ENCODE assay signal across 35 mouse cellular contexts in genomic region chr6:99674482-99674881, GRCm38 (mm10). TPM values are rescaled to one million over a fixed set of nuclear protein-coding genes. Genes with fewer than 3 reads are reported as not detected.
DNase-seq lines count a peak whose midpoint lies in the region; ATAC-seq and TF ChIP-seq lines count a peak whose summit lies in the region.
"Had no signal": no experiment of that assay in that cellular context is flagged by ENCODE, and none has a peak within 500 bp of the region (broad histone marks: within the 10 kb centered on the region; RNA-seq: fewer than 3 reads in every experiment).

No protein-coding gene starts in this region.

- no peaks in the 10 kb centered on the region for H3K9me3 ChIP-seq in forebrain, embryonic 14.5 days (replicated peaks; ENCODE audit: control insufficient read depth, low read length)
- H3K9me3 ChIP-seq in forebrain, embryonic 11.5 days (ENCODE audit: control insufficient read depth, low read length) = no peaks in the 10 kb centered on the region
- H3K9me3 ChIP-seq in midbrain, embryonic 14.5 days (ENCODE audit: control insufficient read depth, low read length) = no peaks in the 10 kb centered on the region
- H3K9me3 ChIP-seq in midbrain, embryonic 11.5 days (ENCODE audit: control insufficient read depth, low read length) = no peaks in the 10 kb centered on the region
- H3K9me3 ChIP-seq in midbrain, embryonic 16.5 days (replicated peaks; ENCODE audit: control insufficient read depth, low read length, poor library complexity, severe bottlenecking) = no peaks in the 10 kb centered on the region
- H3K9me3 ChIP-seq: embryonic facial prominence, embryonic 10.5 days; embryonic facial prominence, embryonic 13.5 days; hindbrain, embryonic 13.5 days had no signal

- no peak for ATAC-seq in forebrain, embryonic 14.5 days
- no peak for ATAC-seq in forebrain, embryonic 11.5 days (replicated peaks; ENCODE audit: low FRiP score)
- ATAC-seq in midbrain, embryonic 14.5 days (ENCODE audit: low FRiP score, low TSS enrichment) = no peak
- no peak for ATAC-seq in midbrain, embryonic 11.5 days (ENCODE audit: low FRiP score)
- ATAC-seq in midbrain, embryonic 16.5 days = no peak
- ATAC-seq: hindbrain, postnatal 0 days; inflammation-experienced regulatory T-cells, adult 6 months; intestine, embryonic 16.5 days; Patski had no signal

- DNase-seq in forebrain, embryonic 14.5 days (ENCODE audit: low spot score) = peak; percentile 64
- no peak for DNase-seq in forebrain, embryonic 11.5 days (ENCODE audit: low spot score)
- no peak for DNase-seq in layer of hippocampus, adult 2 months (ENCODE audit: low spot score in 2 of 2)
- no peak for DNase-seq in layer of hippocampus, adult 18-20 months (ENCODE audit: low spot score in 2 of 2)
- peak; percentile 57 for DNase-seq in midbrain, embryonic 14.5 days
- no peak for DNase-seq in midbrain, embryonic 11.5 days (ENCODE audit: low spot score, missing footprints)
- no peak for DNase-seq in gastrocnemius, adult 18-20 months (ENCODE audit: low spot score)
- DNase-seq: adrenal gland, postnatal 10 days; adrenal gland, postnatal 36 days; B cell, adult 2 months; cerebellum, adult 11 months; cerebellum, adult 8-10 months; cerebellum, postnatal 10 days; cerebellum, postnatal 36 days; embryo, embryonic 11 days; gastrocnemius, postnatal 10 days; heart, adult 11 months had no signal

- no peak overlapping the region for H3K4me2 ChIP-seq in forebrain, embryonic 14.5 days (ENCODE audit: low read length)
- H3K4me2 ChIP-seq in forebrain, embryonic 11.5 days (ENCODE audit: low read depth, low read length, severe bottlenecking) = no peak overlapping the region
- H3K4me2 ChIP-seq in midbrain, embryonic 14.5 days (ENCODE audit: low read length) = no peak overlapping the region
- H3K4me2 ChIP-seq in midbrain, embryonic 11.5 days = no peak overlapping the region
- no peak overlapping the region for H3K4me2 ChIP-seq in midbrain, embryonic 16.5 days (ENCODE audit: low read length)
- H3K4me2 ChIP-seq: embryonic facial prominence, embryonic 13.5 days; heart, embryonic 11.5 days; hindbrain, embryonic 13.5 days had no signal

- no peaks in the 10 kb centered on the region for H3K36me3 ChIP-seq in forebrain, embryonic 14.5 days (ENCODE audit: control insufficient read depth, insufficient read depth, low read length)
- H3K36me3 ChIP-seq in forebrain, embryonic 11.5 days (ENCODE audit: control insufficient read depth, insufficient read depth, low read length) = no peaks in the 10 kb centered on the region
- H3K36me3 ChIP-seq in midbrain, embryonic 14.5 days (ENCODE audit: control insufficient read depth, insufficient read depth, low read length) = no peaks in the 10 kb centered on the region
- H3K36me3 ChIP-seq in midbrain, embryonic 11.5 days (ENCODE audit: control insufficient read depth, insufficient read depth, low read length) = no peaks in the 10 kb centered on the region
- H3K36me3 ChIP-seq in midbrain, embryonic 16.5 days (ENCODE audit: control insufficient read depth, insufficient read depth, low read length) = no peaks in the 10 kb centered on the region
- H3K36me3 ChIP-seq: embryonic facial prominence, embryonic 10.5 days; embryonic facial prominence, embryonic 13.5 days; G1E; hindbrain, embryonic 13.5 days had no signal

- no peaks in the 10 kb centered on the region for H3K27me3 ChIP-seq in forebrain, embryonic 14.5 days (replicated peaks; ENCODE audit: control insufficient read depth, insufficient read depth, low read length)
- no peaks in the 10 kb centered on the region for H3K27me3 ChIP-seq in forebrain, embryonic 11.5 days (ENCODE audit: control insufficient read depth, insufficient read depth, low read length)
- no peaks in the 10 kb centered on the region for H3K27me3 ChIP-seq in midbrain, embryonic 14.5 days (ENCODE audit: control insufficient read depth, insufficient read depth, low read length)
- H3K27me3 ChIP-seq in midbrain, embryonic 11.5 days (ENCODE audit: control insufficient read depth, insufficient read depth, low read length) = no peaks in the 10 kb centered on the region
- no peaks in the 10 kb centered on the region for H3K27me3 ChIP-seq in midbrain, embryonic 16.5 days (ENCODE audit: control insufficient read depth, insufficient read depth, low read depth, low read length)
- H3K27me3 ChIP-seq: CH12.LX; embryonic facial prominence, embryonic 13.5 days had no signal

- H3K4me1 ChIP-seq in forebrain, embryonic 14.5 days (ENCODE audit: control insufficient read depth, insufficient read depth, low read length) = peaks cover 25% of the 10 kb centered on the region
- H3K4me1 ChIP-seq in forebrain, embryonic 11.5 days (replicated peaks; ENCODE audit: control insufficient read depth, insufficient read depth, low read length) = peaks cover 12% of the 10 kb centered on the region
- peaks cover 17% of the 10 kb centered on the region for H3K4me1 ChIP-seq in midbrain, embryonic 14.5 days (ENCODE audit: control insufficient read depth, insufficient read depth, low read length)
- peaks cover 12% of the 10 kb centered on the region for H3K4me1 ChIP-seq in midbrain, embryonic 11.5 days (ENCODE audit: control insufficient read depth, insufficient read depth, low read length)
- peaks cover 22% of the 10 kb centered on the region for H3K4me1 ChIP-seq in midbrain, embryonic 16.5 days (ENCODE audit: control insufficient read depth, insufficient read depth, low read length)

- no peak overlapping the region for H3K27ac ChIP-seq in forebrain, embryonic 14.5 days (ENCODE audit: low read depth, low read length)
- no peak overlapping the region for H3K27ac ChIP-seq in forebrain, embryonic 11.5 days (ENCODE audit: low read depth, low read length)
- peak overlapping the region; percentile 21; the same call in 1 of the 2 replicates for H3K27ac ChIP-seq in layer of hippocampus, adult 2 months
- H3K27ac ChIP-seq in midbrain, embryonic 14.5 days (replicated peaks; ENCODE audit: low read depth, low read length) = no peak overlapping the region
- no peak overlapping the region for H3K27ac ChIP-seq in midbrain, embryonic 11.5 days (ENCODE audit: low read depth, low read length)
- peak overlapping the region; percentile 68 for H3K27ac ChIP-seq in midbrain, embryonic 16.5 days (ENCODE audit: low read length)
- H3K27ac ChIP-seq: embryonic facial prominence, embryonic 10.5 days; embryonic facial prominence, embryonic 13.5 days; hindbrain, embryonic 13.5 days; hindbrain, postnatal 0 days had no signal

- H3K4me3 ChIP-seq in forebrain, embryonic 14.5 days (ENCODE audit: low read depth, low read length) = no peak overlapping the region
- H3K4me3 ChIP-seq in forebrain, embryonic 11.5 days (ENCODE audit: low read depth, low read length) = no peak overlapping the region
- H3K4me3 ChIP-seq in layer of hippocampus, adult 2 months = no peak overlapping the region
- H3K4me3 ChIP-seq in midbrain, embryonic 14.5 days (replicated peaks; ENCODE audit: low read depth, low read length) = no peak overlapping the region
- no peak overlapping the region for H3K4me3 ChIP-seq in midbrain, embryonic 11.5 days (ENCODE audit: low read depth, low read length)
- H3K4me3 ChIP-seq in midbrain, embryonic 16.5 days (ENCODE audit: low read depth, low read length) = no peak overlapping the region
- H3K4me3 ChIP-seq: embryonic facial prominence, embryonic 10.5 days; embryonic facial prominence, embryonic 13.5 days; erythroblast, embryonic 14.5 days; hindbrain, embryonic 13.5 days had no signal

- no peak overlapping the region for H3K9ac ChIP-seq in forebrain, embryonic 14.5 days (ENCODE audit: low read length)
- H3K9ac ChIP-seq in forebrain, embryonic 11.5 days (ENCODE audit: low read length) = no peak overlapping the region
- H3K9ac ChIP-seq in midbrain, embryonic 14.5 days (replicated peaks; ENCODE audit: low read length) = no peak overlapping the region
- H3K9ac ChIP-seq in midbrain, embryonic 11.5 days (ENCODE audit: low read length) = no peak overlapping the region
- no peak overlapping the region for H3K9ac ChIP-seq in midbrain, embryonic 16.5 days (ENCODE audit: low read depth, low read length)
- H3K9ac ChIP-seq: embryonic facial prominence, embryonic 13.5 days; hindbrain, embryonic 13.5 days had no signal

- whole genome bisulfite sequencing in forebrain, embryonic 14.5 days = 42% methylated on average over 4 of the region's 4 CpGs
- WGBS in forebrain, embryonic 11.5 days = 60% methylated on average over 4 of the region's 4 CpGs
- WGBS in midbrain, embryonic 14.5 days = 53% methylated on average over 4 of the region's 4 CpGs
- 80% methylated on average over 4 of the region's 4 CpGs for whole genome bisulfite sequencing in midbrain, embryonic 11.5 days
- 54% methylated on average over 4 of the region's 4 CpGs for WGBS in midbrain, embryonic 16.5 days

- TF ChIP-seq CTCF in layer of hippocampus, adult 2 months (conservative IDR thresholded peaks at IDR 0.05) = no peak

RNA-seq across cellular contexts. Expression of gene Gm20696, which starts 7.9 kb away (rescaled TPM):
- polyA plus RNA-seq in forebrain, embryonic 14.5 days (2014; fragmentation: Nextera tagmentation; extraction: Ambion mirVana) = 0.99 and 2.3 TPM in 2 replicates
- 5.3 and 5.7 TPM in 2 replicates for polyA plus RNA-seq in forebrain, embryonic 11.5 days (2014; fragmentation: Nextera tagmentation; extraction: Ambion mirVana)
- 1 to 10 TPM; 6.2 to 7.3 TPM for total RNA-seq in layer of hippocampus, adult 2 months (2021)
- 1 to 10 TPM; 5.7 to 7.4 TPM for total RNA-seq in layer of hippocampus, adult 18-20 months (2021)
- polyA plus RNA-seq in midbrain, embryonic 14.5 days (2014; fragmentation: Nextera tagmentation; extraction: Ambion mirVana) = 1.6 and 4.0 TPM in 2 replicates
- polyA plus RNA-seq in midbrain, embryonic 11.5 days (2014; fragmentation: Nextera tagmentation; extraction: Ambion mirVana) = 2.5 and 3.4 TPM in 2 replicates
- 2.4 and 3.1 TPM in 2 replicates for polyA plus RNA-seq in midbrain, embryonic 16.5 days (2015; fragmentation: Nextera tagmentation; extraction: Ambion mirVana)
- 1 to 10 TPM; 1.0 to 1.4 TPM for total RNA-seq in gastrocnemius, adult 18-20 months (2021)
- polyA plus RNA-seq: erythroblast, embryonic 14.5 days; G1E had no signal

RNA-seq across cellular contexts. Expression of gene Eif4e3, which starts 7.9 kb away (rescaled TPM):
- 8.8 and 9.5 TPM in 2 replicates for polyA plus RNA-seq in forebrain, embryonic 14.5 days (2014; fragmentation: Nextera tagmentation; extraction: Ambion mirVana)
- 14.2 and 15.5 TPM in 2 replicates for polyA plus RNA-seq in forebrain, embryonic 11.5 days (2014; fragmentation: Nextera tagmentation; extraction: Ambion mirVana)
- 10 to 100 TPM; 19.9 to 24.5 TPM for total RNA-seq in layer of hippocampus, adult 2 months (2021)
- total RNA-seq in layer of hippocampus, adult 18-20 months (2021) = 10 to 100 TPM; 21.6 to 25.2 TPM
- 7.4 and 7.8 TPM in 2 replicates for polyA plus RNA-seq in midbrain, embryonic 14.5 days (2014; fragmentation: Nextera tagmentation; extraction: Ambion mirVana)
- polyA plus RNA-seq in midbrain, embryonic 11.5 days (2014; fragmentation: Nextera tagmentation; extraction: Ambion mirVana) = 16.2 and 17.5 TPM in 2 replicates
- polyA plus RNA-seq in midbrain, embryonic 16.5 days (2015; fragmentation: Nextera tagmentation; extraction: Ambion mirVana) = 7.4 and 8.7 TPM in 2 replicates
- total RNA-seq in gastrocnemius, adult 18-20 months (2021) = 10 to 100 TPM; 27.4 to 28.5 TPM
- total RNA-seq: G1E had no signal
- polyA plus RNA-seq: erythroblast, embryonic 14.5 days; G1E had no signal

RNA-seq across cellular contexts. Expression of gene Gpr27, which starts 18.0 kb away (rescaled TPM):
- 14.7 and 16.4 TPM in 2 replicates for polyA plus RNA-seq in forebrain, embryonic 14.5 days (2014; fragmentation: Nextera tagmentation; extraction: Ambion mirVana)
- 4.4 and 6.8 TPM in 2 replicates for polyA plus RNA-seq in forebrain, embryonic 11.5 days (2014; fragmentation: Nextera tagmentation; extraction: Ambion mirVana)
- total RNA-seq in layer of hippocampus, adult 2 months (2021) = 10 to 100 TPM; 54.8 to 58.1 TPM
- total RNA-seq in layer of hippocampus, adult 18-20 months (2021) = 10 to 100 TPM; 57.6 to 61.4 TPM
- polyA plus RNA-seq in midbrain, embryonic 14.5 days (2014; fragmentation: Nextera tagmentation; extraction: Ambion mirVana) = 23.6 and 24.4 TPM in 2 replicates
- polyA plus RNA-seq in midbrain, embryonic 11.5 days (2014; fragmentation: Nextera tagmentation; extraction: Ambion mirVana) = 3.0 and 3.8 TPM in 2 replicates
- polyA plus RNA-seq in midbrain, embryonic 16.5 days (2015; fragmentation: Nextera tagmentation; extraction: Ambion mirVana) = 20.6 and 20.8 TPM in 2 replicates
- total RNA-seq in gastrocnemius, adult 18-20 months (2021) = under 1 TPM; 0.48 to 0.71 TPM
- total RNA-seq: CH12.LX had no signal
- polyA plus RNA-seq: erythroblast, embryonic 14.5 days; G1E; inflammation-experienced regulatory T-cells, adult 6 months had no signal

RNA-seq across cellular contexts. Expression of gene Prok2, which starts 51.7 kb away (rescaled TPM):
- polyA plus RNA-seq in forebrain, embryonic 14.5 days (2014; fragmentation: Nextera tagmentation; extraction: Ambion mirVana) = 1.5 and 2.0 TPM in 2 replicates
- 1.2 and 2.0 TPM in 2 replicates for polyA plus RNA-seq in forebrain, embryonic 11.5 days (2014; fragmentation: Nextera tagmentation; extraction: Ambion mirVana)
- total RNA-seq in layer of hippocampus, adult 2 months (2021) = under 1 TPM; 0.49 to 0.69 TPM
- 1 to 10 TPM in 1 of 2 experiments, under 1 TPM in 1; 0.79 to 1.1 TPM for total RNA-seq in layer of hippocampus, adult 18-20 months (2021)
- polyA plus RNA-seq in midbrain, embryonic 14.5 days (2014; fragmentation: Nextera tagmentation; extraction: Ambion mirVana) = 0.50 and 0.89 TPM in 2 replicates
- polyA plus RNA-seq in midbrain, embryonic 11.5 days (2014; fragmentation: Nextera tagmentation; extraction: Ambion mirVana) = not detected in 2 replicates
- 0.74 and 1.3 TPM in 2 replicates for polyA plus RNA-seq in midbrain, embryonic 16.5 days (2015; fragmentation: Nextera tagmentation; extraction: Ambion mirVana)
- total RNA-seq in gastrocnemius, adult 18-20 months (2021) = not detected
- total RNA-seq: adrenal gland, adult 18-20 months; adrenal gland, postnatal 10 days; adrenal gland, postnatal 36 days; CH12.LX; heart, adult 8-10 months; heart, postnatal 25 days; hematopoietic stem cell, adult 5-6 weeks; hindbrain, postnatal 0 days had no signal
- polyA plus RNA-seq: erythroblast, embryonic 14.5 days; G1E; heart, embryonic 11.5 days; heart, embryonic 14.5 days; heart, postnatal 0 days; inflammation-experienced regulatory T-cells, adult 6 months; intestine, embryonic 16.5 days; Patski had no signal

Comparison
In these comparisons a context has a peak if more than half of its experiments do, and no peak if none do; other contexts are left out.
1. DNase-seq: peak in forebrain, embryonic 14.5 days (single experiment) and midbrain, embryonic 14.5 days (single experiment); none in forebrain, embryonic 11.5 days (single experiment), layer of hippocampus, adult 2 months (0 of 2), layer of hippocampus, adult 18-20 months (0 of 2), midbrain, embryonic 11.5 days (single experiment) and gastrocnemius, adult 18-20 months (single experiment).
2. H3K27ac ChIP-seq: peak in layer of hippocampus, adult 2 months (single experiment) and midbrain, embryonic 16.5 days (single experiment); none in forebrain, embryonic 14.5 days (single experiment), forebrain, embryonic 11.5 days (single experiment), midbrain, embryonic 14.5 days (single experiment) and midbrain, embryonic 11.5 days (single experiment).